Mouse (Mus musculus): Measurements from ENCODE around the gene Zdhhc14. TPM values are rescaled to one million over a fixed set of nuclear protein-coding genes. Genes with fewer than 3 reads are reported as not detected.

Zdhhc14 gene
- polyA plus RNA-seq, 1 experiment from 2014 or later: 2.4 TPM

DNA sequence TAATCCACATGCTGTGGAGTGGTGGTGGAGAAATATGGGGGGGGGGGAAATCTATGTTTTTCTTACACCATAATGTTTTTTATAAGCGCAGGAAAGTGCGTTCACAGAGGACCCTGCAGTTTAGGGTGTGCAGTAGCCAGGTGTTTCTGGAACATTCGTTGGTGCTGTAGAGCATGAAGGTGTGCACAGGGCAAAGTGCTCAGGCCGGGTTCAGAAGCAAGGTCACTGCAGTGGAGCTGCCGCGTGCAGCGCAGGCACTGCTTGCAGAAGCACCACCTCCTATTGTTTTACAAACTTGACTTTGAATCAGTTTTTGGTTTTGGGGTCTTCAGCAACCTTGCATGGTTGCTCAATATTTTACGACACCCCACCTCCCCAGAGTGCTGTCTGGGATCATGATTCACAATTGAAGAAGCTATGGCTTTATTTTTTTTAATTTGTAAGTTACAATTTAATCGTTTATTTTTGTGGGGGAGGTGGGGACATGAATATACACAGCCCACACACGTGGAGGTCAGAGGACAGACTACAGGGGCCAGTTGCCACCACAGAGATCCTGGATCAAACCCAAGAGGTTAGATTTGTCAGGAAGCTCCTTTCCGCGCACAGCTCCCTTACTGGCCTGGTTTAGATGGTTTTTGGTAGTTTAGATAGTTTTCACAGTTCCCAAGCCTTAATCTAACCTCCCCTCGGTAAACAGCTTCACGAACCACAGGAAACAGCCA lies 59.8 kb downstream of the Zdhhc14 start:
- H3K9me3 ChIP-seq (ENCODE audit: control insufficient read depth, low read depth, low read length): no peaks in the 10 kb centered on the region
- H3K4me3 ChIP-seq (ENCODE audit: low read depth, low read length): no peak overlapping the region
- H3K36me3 ChIP-seq (ENCODE audit: control insufficient read depth, insufficient read depth, low read length): no peaks in the 10 kb centered on the region
- no peak overlapping the region for H3K4me2 ChIP-seq (replicated peaks; ENCODE audit: low read depth, low read length)
- ATAC-seq (ENCODE audit: insufficient number of reproducible peaks, insufficient read depth, low FRiP score, low read depth): no peak
- H3K27me3 ChIP-seq (ENCODE audit: control insufficient read depth, insufficient read depth, low read length): no peaks in the 10 kb centered on the region
- no peak overlapping the region for H3K9ac ChIP-seq (replicated peaks; ENCODE audit: low read depth, low read length)
- no peaks in the 10 kb centered on the region for H3K4me1 ChIP-seq (ENCODE audit: control insufficient read depth, insufficient read depth, low read length)
- no peak overlapping the region for H3K27ac ChIP-seq (ENCODE audit: low read length)
- WGBS: 59% methylated on average over 14 of the region's 14 CpGs

DNA sequence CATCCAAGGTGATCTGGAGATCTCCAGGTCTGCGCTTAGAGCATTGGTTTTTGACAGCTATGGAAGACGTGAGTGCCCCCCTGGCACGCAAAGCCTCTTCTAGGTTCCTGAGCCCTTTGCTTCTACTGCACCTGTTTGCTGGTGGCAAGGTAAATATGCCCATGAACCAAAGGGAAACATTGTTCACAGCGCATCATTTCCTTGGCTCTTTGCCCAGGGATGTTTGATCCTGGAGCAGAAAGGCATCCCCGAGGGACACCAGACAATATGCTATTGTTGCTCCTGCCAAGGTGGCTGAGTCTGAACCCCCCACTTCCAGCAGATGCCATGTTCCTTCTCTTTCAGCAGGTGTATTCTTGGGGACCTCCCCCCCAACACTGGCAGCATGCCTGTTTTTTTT lies 61.2 kb downstream of the Zdhhc14 start:
- Histone ChIP-seq H3K9ac (replicated peaks; ENCODE audit: low read depth, low read length) (no peak overlapping the region), H3K36me3 (ENCODE audit: control insufficient read depth, insufficient read depth, low read length) (no peaks in the 10 kb centered on the region), H3K4me2 (replicated peaks; ENCODE audit: low read depth, low read length) (no peak overlapping the region), H3K4me3 (ENCODE audit: low read depth, low read length) (no peak overlapping the region), H3K4me1 (ENCODE audit: control insufficient read depth, insufficient read depth, low read length) (no peaks in the 10 kb centered on the region), H3K27me3 (ENCODE audit: control insufficient read depth, insufficient read depth, low read length) (no peaks in the 10 kb centered on the region), H3K9me3 (ENCODE audit: control insufficient read depth, low read depth, low read length) (no peaks in the 10 kb centered on the region), H3K27ac (ENCODE audit: low read length) (no peak overlapping the region)
- WGBS: 81% methylated on average over 5 of the region's 5 CpGs
- no peak for ATAC-seq (ENCODE audit: insufficient number of reproducible peaks, insufficient read depth, low FRiP score, low read depth)

GRCm38 (mm10) chr17:5554573-5554972 lies 62.2 kb downstream of the Zdhhc14 start:
- no peak for ATAC-seq (ENCODE audit: insufficient number of reproducible peaks, insufficient read depth, low FRiP score, low read depth)
- no peak overlapping the region for H3K9ac ChIP-seq (replicated peaks; ENCODE audit: low read depth, low read length)
- no peak overlapping the region for H3K4me3 ChIP-seq (ENCODE audit: low read depth, low read length)
- no peaks in the 10 kb centered on the region for H3K36me3 ChIP-seq (ENCODE audit: control insufficient read depth, insufficient read depth, low read length)
- H3K9me3 ChIP-seq (ENCODE audit: control insufficient read depth, low read depth, low read length): no peaks in the 10 kb centered on the region
- H3K27ac ChIP-seq (ENCODE audit: low read length): no peak overlapping the region
- no peaks in the 10 kb centered on the region for H3K4me1 ChIP-seq (ENCODE audit: control insufficient read depth, insufficient read depth, low read length)
- WGBS: 90% methylated on average over 2 of the region's 2 CpGs
- no peaks in the 10 kb centered on the region for H3K27me3 ChIP-seq (ENCODE audit: control insufficient read depth, insufficient read depth, low read length)
- H3K4me2 ChIP-seq (replicated peaks; ENCODE audit: low read depth, low read length): no peak overlapping the region

DNA sequence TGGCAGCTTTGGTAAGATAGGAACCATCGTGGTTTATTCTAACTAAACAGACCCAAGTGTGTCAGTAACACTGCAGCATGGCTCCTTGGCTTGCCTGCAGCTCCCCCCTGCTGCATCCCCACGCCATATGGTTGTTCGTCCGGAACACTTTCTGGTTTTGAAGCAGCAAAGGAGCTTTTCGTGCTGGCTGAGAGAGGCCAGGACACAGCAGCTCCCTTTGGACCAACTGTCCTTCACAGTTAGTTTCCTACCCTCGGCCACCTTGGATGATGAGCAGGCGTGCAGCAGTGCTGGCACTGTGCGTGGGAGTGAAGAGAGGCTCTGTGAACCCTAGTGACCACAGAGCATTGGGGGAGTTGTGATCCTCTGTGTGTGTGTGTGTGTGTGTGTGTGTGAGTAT lies 64.2 kb downstream of the Zdhhc14 start:
- Histone ChIP-seq H3K27ac (ENCODE audit: low read length) (no peak overlapping the region), H3K4me3 (ENCODE audit: low read depth, low read length) (no peak overlapping the region), H3K36me3 (ENCODE audit: control insufficient read depth, insufficient read depth, low read length) (no peaks in the 10 kb centered on the region), H3K4me1 (ENCODE audit: control insufficient read depth, insufficient read depth, low read length) (no peaks in the 10 kb centered on the region), H3K4me2 (replicated peaks; ENCODE audit: low read depth, low read length) (no peak overlapping the region), H3K9ac (replicated peaks; ENCODE audit: low read depth, low read length) (no peak overlapping the region), H3K27me3 (ENCODE audit: control insufficient read depth, insufficient read depth, low read length) (no peaks in the 10 kb centered on the region), H3K9me3 (ENCODE audit: control insufficient read depth, low read depth, low read length) (no peaks in the 10 kb centered on the region)
- ATAC-seq (ENCODE audit: insufficient number of reproducible peaks, insufficient read depth, low FRiP score, low read depth): no peak
- 62% methylated on average over 8 of the region's 8 CpGs for WGBS

GRCm38 (mm10) chr17:5560212-5560611 lies 67.9 kb downstream of the Zdhhc14 start:
- WGBS: 90% methylated on average over 4 of the region's 4 CpGs
- H3K4me3 ChIP-seq (ENCODE audit: low read depth, low read length): no peak overlapping the region
- no peak for ATAC-seq (ENCODE audit: insufficient number of reproducible peaks, insufficient read depth, low FRiP score, low read depth)
- no peaks in the 10 kb centered on the region for H3K4me1 ChIP-seq (ENCODE audit: control insufficient read depth, insufficient read depth, low read length)
- H3K9me3 ChIP-seq (ENCODE audit: control insufficient read depth, low read depth, low read length): no peaks in the 10 kb centered on the region
- H3K4me2 ChIP-seq (replicated peaks; ENCODE audit: low read depth, low read length): no peak overlapping the region
- no peaks in the 10 kb centered on the region for H3K27me3 ChIP-seq (ENCODE audit: control insufficient read depth, insufficient read depth, low read length)
- no peak overlapping the region for H3K27ac ChIP-seq (ENCODE audit: low read length)
- no peak overlapping the region for H3K9ac ChIP-seq (replicated peaks; ENCODE audit: low read depth, low read length)
- no peaks in the 10 kb centered on the region for H3K36me3 ChIP-seq (ENCODE audit: control insufficient read depth, insufficient read depth, low read length)

GRCm38 (mm10) chr17:5563108-5563507 lies 70.8 kb downstream of the Zdhhc14 start:
- ATAC-seq (ENCODE audit: insufficient number of reproducible peaks, insufficient read depth, low FRiP score, low read depth): no peak
- 90% methylated on average over 6 of the region's 6 CpGs for WGBS
- Histone ChIP-seq H3K27ac (ENCODE audit: low read length) (no peak overlapping the region), H3K9me3 (ENCODE audit: control insufficient read depth, low read depth, low read length) (no peaks in the 10 kb centered on the region), H3K9ac (replicated peaks; ENCODE audit: low read depth, low read length) (no peak overlapping the region), H3K4me1 (ENCODE audit: control insufficient read depth, insufficient read depth, low read length) (0 out of 2 replicates have a peak, but pooled peaks cover 7% of the 10 kb centered on the region), H3K27me3 (ENCODE audit: control insufficient read depth, insufficient read depth, low read length) (no peaks in the 10 kb centered on the region), H3K4me3 (ENCODE audit: low read depth, low read length) (no peak overlapping the region), H3K36me3 (ENCODE audit: control insufficient read depth, insufficient read depth, low read length) (no peaks in the 10 kb centered on the region), H3K4me2 (replicated peaks; ENCODE audit: low read depth, low read length) (no peak overlapping the region)

- ATAC-seq (ENCODE audit: insufficient number of reproducible peaks, insufficient read depth, low FRiP score, low read depth): no peak
- no peak overlapping the region for H3K9ac ChIP-seq (replicated peaks; ENCODE audit: low read depth, low read length)
- 0 out of 2 replicates have a peak, but pooled peaks cover 7% of the 10 kb centered on the region for H3K4me1 ChIP-seq (ENCODE audit: control insufficient read depth, insufficient read depth, low read length)
- no peaks in the 10 kb centered on the region for H3K27me3 ChIP-seq (ENCODE audit: control insufficient read depth, insufficient read depth, low read length)
- H3K36me3 ChIP-seq (ENCODE audit: control insufficient read depth, insufficient read depth, low read length): no peaks in the 10 kb centered on the region
- no peak overlapping the region for H3K4me2 ChIP-seq (replicated peaks; ENCODE audit: low read depth, low read length)
- no peaks in the 10 kb centered on the region for H3K9me3 ChIP-seq (ENCODE audit: control insufficient read depth, low read depth, low read length)
- 69% methylated on average over 7 of the region's 7 CpGs for WGBS
- H3K27ac ChIP-seq (ENCODE audit: low read length): no peak overlapping the region
- no peak overlapping the region for H3K4me3 ChIP-seq (ENCODE audit: low read depth, low read length)
Measured at GRCm38 (mm10) chr17:5566006-5566405, 73.6 kb downstream of the Zdhhc14 start.

DNA sequence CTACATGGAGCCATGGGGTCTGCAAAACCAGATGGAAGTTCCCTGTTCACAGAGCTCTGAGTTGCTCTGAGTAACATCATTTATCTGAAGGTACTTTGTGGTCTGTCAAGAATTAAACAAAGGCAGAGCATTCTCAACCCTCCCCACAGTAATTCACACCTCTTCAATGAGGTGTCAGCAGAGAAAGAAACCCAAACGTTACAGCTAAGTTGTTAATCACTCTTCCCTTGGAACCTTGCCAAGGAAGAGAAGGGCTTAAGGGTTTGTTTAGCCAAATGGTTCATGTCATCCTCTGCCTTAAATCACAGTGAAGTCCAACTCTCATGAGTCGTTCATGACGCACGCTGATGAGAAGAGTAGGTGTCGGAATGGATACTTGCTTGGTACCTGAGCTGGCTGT lies 75.6 kb downstream of the Zdhhc14 start:
- Histone ChIP-seq H3K27ac (ENCODE audit: low read length) (no peak overlapping the region), H3K4me2 (replicated peaks; ENCODE audit: low read depth, low read length) (no peak overlapping the region), H3K27me3 (ENCODE audit: control insufficient read depth, insufficient read depth, low read length) (no peaks in the 10 kb centered on the region), H3K9me3 (ENCODE audit: control insufficient read depth, low read depth, low read length) (no peaks in the 10 kb centered on the region), H3K9ac (replicated peaks; ENCODE audit: low read depth, low read length) (no peak overlapping the region), H3K36me3 (ENCODE audit: control insufficient read depth, insufficient read depth, low read length) (no peaks in the 10 kb centered on the region), H3K4me1 (ENCODE audit: control insufficient read depth, insufficient read depth, low read length) (0 out of 2 replicates have a peak, but pooled peaks cover 7% of the 10 kb centered on the region), H3K4me3 (ENCODE audit: low read depth, low read length) (no peak overlapping the region)
- 30% methylated on average over 5 of the region's 5 CpGs for WGBS
- ATAC-seq (ENCODE audit: insufficient number of reproducible peaks, insufficient read depth, low FRiP score, low read depth): no peak

Measured in stomach, embryonic 14.5 days (tissue).